Mouse (Mus musculus) erythroblast, embryonic 14.5 days (primary cell): Measurements from ENCODE around the gene Cerkl.

Source experiments
- GATA1 ChIP-seq: IDR thresholded peaks from 2 replicates; pipeline ENCODE4 v1.6.1; 2012; ENCODE audit warnings: low read length, inconsistent platforms, mixed read lengths
- TAL1 ChIP-seq: IDR thresholded peaks from 3 replicates; pipeline ENCODE4 v1.6.1; 2012; ENCODE audit warnings: low read length, inconsistent platforms, mixed read lengths

DNA sequence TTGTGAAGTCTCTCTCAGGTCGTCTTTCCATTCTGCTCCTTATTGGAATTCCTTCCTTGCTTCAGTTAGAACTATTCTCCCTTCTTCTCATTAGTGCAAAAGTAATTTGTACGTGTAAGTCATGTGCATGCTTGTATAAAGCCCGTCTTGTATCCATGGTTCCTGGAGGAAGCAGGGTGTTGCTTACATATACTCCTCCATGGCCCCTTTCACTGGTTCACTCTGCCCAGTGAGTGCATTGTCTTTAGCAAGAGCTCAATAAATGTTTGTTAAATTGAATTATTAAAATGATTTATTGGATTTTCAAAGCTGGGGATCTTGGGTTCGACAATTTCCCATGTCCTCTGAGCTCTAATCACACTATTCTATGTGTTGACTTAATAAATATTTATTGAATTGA lies 172.4 kb downstream of the Cerkl start:
- TF ChIP-seq TAL1 (no peak), GATA1 (no peak)
